Mouse (Mus musculus) Muller cell, postnatal 12 days (primary cell): ENCODE data around the gene Mgat4e.

Experiments
- DNase-seq: peaks from one replicate; pipeline ENCODE4 v3.0.0-alpha.2; 2015; ENCODE audit errors: inconsistent ontology term

The Mgat4e gene

DNA sequence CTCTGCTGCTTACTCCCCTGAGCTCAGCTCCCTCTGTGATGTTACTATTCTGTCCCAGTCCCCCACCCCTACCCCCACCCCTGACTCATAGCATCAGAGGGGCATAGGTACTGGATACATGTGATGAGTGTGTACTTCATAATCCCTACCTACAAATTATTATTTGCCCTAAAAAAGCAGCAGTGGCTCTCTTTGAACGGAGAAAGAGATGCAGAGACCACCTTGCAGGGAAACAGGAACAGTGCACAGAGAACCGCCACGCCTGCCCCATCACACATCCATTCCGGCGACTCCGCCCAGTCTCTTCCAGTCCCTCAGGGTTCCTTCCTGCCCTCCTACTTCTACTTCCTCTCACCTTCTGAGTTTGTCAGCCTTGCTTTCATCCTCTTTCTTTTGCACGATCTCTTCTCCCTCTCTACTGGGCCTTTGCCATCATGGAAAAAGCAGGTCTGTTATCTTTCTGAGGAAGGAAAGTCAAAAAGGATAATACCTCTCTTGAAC lies at the start of gene Mgat4e:
Mgat4e (minus strand) TSS at position 51 of the 501 bp plus-strand sequence.
- DNase-seq: no peak

DNA sequence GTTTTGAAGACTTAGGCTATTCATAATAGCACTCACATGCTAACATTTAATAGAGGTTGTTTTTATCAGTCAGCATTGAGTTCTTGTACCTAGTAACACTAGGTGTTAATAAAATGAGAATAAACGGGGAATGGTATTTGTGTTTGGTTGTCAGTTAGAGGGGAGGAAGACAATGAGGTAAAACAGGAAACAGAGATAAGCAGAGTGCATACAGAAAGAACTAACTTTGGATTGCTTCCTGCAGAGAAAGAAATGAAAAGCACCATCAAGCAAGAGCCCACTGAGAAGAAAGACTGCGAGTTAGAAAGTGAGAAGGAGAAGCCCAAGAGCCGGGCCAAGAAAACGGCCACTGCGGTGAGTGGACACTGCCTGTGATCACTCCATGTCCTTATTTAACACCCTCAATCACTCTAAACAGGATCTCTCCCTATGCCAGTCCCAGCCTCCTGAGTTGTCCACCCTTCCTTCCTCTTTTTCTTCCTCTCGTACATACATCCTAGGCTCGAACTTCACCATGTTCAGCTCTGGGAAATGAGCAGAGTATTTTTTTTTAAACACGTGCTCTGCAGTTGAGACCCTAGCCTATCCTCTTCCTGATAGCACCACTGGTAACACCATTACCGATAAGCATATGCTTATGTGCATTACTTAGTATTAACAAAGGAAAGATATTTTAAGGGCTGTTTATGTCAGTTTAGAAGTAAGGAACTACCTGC lies 48.0 kb upstream of the Mgat4e start:
- DNase-seq: no peak

DNA sequence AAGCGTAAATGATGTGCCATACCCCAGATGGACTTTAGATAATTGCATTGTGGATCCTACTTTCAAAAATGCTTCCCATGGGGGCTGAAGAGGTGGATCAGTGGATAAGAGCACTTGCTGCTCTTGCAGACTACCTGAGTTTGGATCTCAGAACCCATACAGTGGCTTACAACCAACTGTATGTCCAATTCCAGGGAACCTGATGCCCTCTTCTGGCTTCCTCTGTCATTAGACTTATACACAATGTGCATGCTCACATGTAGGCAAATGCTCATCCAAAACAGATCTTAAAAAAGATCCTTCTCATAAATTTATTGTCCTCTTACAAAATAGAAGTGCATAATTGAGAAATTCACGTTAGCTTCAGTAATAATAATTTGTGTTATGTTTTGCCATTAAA lies 42.3 kb upstream of the Mgat4e start:
- DNase-seq: no peak

DNA sequence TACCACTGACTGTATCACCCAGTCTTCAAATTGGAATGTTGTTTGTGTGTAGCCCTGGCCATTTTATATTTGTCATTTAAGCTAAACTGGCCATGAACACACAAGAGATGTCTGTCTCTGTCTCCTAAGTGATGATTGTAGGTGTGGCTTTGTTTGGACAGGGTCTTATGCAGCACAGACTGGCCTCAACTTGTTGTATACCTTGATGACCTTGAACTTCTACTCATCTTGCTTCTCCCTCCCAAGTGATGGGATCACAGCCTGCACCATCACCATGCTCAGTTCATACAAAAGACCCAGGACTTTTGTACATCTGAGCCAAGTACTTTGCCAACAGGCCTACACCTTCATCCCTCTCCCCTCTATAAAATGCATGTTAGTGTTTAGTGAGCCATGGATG lies 40.2 kb upstream of the Mgat4e start:
- no peak for DNase-seq

DNA sequence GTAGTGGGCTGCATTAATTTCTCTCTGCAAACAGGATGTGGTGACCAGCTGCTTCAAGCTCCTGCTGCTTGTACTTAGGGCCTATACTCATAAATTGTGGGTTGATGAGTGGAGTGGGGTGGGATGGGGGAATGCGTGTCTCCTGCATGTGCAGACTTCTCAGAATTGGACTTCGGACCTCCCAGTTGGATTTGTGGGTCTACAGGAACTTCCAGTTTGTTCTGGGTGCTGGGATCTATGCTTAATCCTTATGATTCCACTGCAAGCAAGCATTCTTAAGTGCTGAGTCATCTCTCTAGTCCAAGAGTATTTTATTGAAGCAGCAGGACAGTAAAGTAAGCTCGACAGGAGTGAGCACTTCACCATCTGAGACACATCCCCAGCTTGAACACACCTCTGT lies 34.1 kb upstream of the Mgat4e start:
- DNase-seq: peak; percentile 39

DNA sequence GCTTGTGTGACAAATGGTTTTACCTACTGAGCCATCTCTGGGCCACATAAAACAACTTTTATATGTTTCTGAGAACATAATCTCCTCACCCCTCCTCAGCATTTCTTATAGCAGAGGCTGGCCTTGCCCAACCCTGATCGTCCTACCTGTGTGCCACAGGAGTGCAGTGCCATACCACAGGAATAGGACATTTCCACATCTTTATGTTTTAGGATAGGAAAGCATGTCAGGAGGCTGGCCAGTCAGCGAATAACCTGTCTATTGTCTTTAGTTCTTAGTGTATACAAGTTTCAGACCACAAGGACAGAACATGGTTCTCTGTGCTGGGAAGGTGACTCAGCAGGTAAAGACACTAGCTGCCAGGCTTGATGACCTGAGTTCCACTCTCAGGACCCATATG lies 31.3 kb upstream of the Mgat4e start:
- no peak for DNase-seq

DNA sequence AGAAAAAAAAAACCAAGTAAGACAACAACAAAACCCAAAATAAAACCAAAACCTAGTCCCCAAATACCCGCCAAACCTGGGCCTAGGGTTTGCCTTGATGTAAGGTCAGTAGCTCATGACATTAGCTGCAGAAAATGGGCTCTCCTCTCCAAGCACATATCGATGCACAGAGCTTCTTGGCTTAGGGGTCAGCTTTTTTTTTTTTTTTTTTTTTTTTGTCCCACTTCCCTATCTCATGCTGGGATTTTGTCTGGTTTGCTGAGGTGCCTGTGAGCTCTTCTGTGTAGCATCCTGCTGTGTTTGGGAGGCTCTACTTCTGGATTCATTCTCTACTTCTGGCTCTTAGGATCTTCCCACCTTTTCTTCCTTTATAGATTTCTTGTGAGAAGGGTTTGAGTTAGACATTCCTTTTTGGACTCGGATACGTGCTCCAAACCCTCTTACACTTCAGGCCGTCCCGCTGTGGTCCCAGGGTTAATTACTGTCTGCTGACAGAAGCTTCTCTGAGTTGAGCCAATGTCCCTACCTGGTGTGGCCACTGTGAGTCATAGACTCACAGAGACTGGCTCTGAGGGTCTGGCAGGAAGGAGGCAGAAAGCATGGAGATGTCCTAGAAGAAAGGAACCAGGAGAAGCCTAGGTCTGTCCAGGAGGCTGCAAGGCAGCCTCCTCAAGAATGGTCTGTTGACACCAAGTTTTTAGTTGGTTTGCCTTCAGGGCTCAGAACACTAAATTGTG lies 28.1 kb upstream of the Mgat4e start:
- no peak for DNase-seq

DNA sequence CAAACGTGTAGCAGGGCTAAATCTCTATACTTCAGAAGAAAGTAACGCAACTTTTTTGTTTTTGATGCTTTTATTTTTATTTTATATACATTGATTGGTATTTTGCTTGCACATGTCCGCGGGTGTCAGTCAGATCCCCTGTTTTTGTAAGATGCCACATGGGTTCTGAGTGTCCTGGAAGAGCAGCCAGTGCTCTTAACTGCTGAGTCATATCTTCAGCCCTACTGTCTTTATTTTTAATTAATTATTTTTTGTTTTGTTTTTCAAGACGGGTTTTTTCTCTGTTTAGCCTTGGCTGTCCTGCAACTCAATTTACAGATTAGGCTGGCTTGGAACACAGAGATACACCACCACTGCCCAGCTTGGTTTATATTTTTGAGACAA lies 24.4 kb upstream of the Mgat4e start:
- no peak for DNase-seq

DNA sequence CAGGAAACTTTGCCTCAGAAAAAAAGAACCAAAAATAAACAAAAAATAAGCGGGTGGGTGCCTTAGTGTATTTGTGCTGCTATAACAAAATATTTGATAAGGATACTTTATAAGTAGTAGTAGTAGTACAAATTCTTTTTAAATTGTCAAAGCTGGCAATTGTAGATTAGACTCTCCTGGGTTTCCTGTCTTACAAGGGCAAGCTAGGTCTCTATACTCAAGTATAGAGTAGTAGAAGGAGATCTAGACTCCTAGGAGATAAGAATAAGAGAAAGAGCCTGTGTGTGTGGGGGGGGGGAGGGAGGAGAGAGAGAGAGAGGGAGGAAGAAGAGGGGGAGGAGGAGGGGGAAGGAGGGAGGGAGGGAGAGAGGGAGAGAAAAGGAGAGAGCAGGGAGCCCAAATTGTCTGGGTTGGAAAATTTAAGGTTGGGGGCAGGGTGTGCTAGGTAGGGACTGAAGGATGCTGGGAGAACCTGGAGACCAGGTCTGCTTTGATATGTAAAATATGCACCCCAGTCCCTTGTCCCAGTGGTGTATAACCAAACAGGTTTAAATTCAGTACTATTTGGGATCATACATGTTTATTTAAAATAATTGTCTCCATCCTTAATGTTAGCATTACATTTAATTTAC lies 23.9 kb upstream of the Mgat4e start:
- DNase-seq: no peak

DNA sequence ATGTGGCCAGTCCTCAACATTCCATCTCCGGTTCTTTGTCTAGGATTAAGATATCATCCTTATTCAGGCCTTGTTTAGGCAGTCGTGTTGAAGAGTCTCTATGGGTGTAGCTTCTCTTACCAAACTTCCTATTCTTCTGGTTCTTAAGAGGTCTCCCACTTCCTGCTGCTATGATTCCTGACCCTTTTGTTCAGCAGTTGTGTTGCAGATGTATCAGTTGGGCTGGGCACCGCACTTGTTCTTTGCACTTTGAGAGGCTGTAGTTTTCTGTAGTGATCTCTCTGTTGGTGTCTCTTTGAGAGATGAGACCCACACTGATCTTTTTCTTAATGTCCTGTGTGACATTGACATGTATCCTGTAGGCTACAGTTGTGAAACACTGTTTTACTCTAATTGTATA lies 21.1 kb upstream of the Mgat4e start:
- DNase-seq: no peak

DNA sequence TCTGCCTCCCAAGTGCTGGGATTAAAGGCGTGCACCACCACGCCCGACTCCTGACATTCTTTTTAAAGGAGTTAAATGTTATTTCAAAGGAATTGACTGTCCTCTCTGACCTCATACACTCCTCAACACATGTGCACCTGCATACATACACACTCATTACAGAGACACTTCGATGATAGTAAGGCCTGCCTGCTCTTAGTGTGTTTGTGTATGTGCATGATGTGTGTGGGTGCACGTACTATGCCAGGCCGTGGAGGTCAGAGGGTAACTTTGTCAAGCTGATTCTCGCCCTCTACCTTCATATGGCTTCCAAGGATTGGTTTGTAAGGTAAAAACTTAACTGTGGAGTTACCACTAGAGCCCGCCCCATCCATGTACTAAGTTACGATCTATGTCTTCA lies 20.7 kb upstream of the Mgat4e start:
- DNase-seq: no peak

DNA sequence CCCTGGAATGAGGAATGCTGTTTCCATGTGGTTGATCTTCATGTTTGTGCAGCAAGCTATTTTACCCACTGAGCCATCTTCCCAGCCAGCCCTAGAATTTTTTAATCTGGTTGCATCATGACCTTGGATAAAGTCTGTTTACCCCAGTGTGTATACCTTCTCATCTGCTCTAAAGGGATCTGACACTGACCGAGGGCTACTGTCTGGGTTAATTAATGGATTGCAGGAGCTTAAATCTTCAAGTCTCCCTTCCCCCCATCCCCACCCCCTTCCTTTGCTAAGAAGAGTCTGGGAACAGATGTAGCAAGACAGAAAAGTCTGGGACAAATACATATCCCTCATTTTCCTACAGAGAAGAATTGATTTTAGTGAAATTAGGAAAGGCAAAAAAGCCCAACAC lies 18.0 kb upstream of the Mgat4e start:
- no peak for DNase-seq

DNA sequence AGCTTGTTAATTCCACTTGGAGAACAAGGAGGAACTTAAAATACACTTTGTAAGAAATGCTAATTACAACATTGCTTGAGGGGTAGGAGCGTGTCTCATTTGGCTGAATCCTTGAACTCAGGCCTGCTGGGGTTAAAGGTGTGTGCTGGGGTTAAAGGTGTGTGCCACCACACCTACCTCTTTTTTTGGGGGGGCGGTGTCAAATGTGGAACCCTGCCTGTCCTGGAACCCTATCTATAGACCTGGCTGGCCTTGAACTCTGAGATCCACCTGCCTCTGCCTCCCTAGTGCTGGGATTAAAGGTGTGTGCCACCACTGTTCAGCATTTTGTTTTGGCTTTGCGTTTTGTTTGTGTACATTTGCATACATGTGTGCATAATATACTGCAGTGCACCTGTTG lies 14.2 kb upstream of the Mgat4e start:
- DNase-seq: no peak

DNA sequence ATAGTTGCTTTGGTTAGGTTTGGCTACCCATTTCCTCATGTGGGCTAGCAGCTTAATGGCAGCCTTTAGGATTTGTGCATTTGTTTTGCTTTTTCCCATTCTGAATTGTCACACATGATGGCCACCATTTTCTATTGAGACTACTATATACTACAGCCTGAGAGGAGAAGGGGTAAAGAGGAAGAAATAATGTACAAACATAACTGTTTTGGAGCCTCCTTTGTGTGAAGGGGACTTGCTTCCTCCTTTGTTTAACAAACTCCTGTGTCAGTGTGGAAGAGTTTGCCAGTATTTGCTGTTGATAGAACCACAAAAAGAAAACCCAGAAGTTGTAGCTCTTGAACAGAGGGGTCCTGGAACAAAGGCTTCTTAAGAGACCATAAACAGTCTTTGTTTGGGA lies 13.0 kb upstream of the Mgat4e start:
- peak; percentile 14 for DNase-seq

DNA sequence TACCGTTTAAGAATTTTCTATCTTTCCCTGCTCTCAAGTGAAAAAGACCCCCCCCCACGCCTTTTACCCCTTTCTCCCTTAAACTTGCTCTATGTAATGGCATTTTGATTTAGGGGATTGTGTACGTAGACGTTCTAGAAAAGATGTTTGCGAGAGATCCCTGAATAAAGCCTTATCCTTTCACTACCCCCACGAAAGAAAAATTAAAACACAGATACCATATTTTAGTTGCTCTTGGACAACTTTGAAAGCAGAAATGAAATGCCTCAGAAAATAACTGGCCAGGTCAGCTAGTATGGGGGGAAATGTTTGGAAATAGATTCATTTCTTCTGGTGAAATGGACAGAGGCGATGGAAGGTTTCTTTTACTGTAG lies 12.3 kb upstream of the Mgat4e start:
- DNase-seq: no peak

DNA sequence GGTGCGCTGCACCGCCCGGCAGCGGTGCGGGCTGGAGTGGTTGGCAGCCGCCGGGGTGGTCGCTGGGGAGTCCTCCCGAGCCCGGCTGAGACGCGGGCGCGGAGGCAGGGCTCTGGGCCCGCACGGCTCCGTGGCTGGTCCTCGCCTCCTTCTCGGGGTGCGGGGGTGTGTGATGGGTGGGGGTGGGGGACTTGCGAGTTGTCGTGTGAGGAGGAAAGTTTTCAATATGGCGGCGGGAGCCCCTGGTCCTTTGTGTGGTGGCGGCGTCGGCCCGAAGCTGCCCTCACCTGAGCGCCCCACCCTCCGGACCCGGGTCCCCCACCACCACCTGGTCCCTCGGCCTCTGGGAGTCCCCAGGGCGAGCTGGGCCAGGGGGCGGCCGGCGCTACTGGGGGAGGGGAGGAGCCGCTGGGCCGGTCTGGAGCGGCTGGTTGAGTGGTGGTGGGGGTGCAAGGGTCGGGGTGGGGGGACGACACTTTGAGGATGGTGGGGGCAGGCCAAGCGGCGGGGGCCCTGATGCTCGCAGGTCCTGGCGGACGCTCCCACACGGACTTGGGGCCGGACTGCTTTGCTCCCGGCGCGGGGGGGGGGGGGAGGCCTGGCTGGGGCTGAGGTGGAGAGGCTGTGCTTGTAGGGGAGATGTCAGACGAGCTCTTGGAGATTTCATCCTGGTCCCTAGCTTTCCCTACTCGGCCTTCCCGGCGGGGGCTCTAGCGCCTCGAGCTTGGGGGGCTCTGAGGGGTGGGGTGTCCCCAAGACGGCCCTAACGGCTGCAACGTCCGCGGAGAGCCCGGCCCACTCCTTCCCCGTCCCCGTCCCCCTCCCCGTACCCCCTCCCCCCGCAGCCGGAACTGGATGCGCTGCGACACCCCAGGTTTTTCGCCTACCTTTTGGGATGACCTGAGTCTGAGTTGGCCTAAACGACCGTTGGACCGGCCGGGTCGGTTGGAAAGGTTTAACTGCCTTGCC lies 11.6 kb upstream of the Mgat4e start:
- DNase-seq: peak; percentile 72

DNA sequence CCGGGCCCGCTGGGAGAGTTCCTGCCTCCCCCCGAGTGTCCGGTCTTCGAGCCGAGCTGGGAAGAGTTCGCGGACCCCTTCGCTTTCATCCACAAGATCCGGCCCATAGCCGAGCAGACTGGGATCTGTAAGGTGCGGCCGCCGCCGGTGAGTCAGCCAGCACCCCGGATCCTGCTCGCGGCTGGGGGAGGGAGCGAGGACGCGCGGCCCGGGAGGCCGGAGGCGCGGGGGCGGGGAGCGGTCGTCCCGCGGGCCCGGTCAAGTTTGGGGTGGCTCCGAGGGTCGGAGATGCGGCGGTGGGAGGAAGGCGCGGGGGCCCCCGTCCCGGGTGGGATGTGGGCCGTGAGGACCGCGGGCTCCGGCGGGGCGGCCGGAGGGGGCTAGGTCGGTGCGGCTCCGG lies 10.9 kb upstream of the Mgat4e start:
- DNase-seq: peak; percentile 69

DNA sequence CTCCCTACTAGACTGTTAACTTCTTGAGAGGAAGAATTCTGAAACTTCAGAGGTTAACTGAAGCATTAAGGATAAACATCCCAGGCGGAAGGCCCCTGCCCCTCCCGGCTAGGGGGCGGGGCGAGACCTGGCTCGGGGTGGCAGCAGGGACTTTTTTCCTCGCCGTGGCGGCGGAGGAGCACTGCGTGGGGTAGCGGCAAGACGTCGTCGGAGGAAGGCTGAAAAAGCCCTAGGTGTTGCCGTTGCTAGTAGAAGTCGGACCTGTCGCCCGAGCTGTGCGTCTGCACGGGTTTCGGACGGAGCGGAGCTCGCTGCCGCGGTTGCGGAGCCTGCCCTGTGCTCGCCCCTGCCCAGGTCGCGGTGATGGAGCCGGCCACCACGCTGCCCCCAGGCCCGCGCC lies 10.5 kb upstream of the Mgat4e start, which contains the start of gene Kdm5b:
Kdm5b (plus strand) TSS at position 196 of the 400 bp plus-strand sequence.
- DNase-seq: peak; percentile 83

DNA sequence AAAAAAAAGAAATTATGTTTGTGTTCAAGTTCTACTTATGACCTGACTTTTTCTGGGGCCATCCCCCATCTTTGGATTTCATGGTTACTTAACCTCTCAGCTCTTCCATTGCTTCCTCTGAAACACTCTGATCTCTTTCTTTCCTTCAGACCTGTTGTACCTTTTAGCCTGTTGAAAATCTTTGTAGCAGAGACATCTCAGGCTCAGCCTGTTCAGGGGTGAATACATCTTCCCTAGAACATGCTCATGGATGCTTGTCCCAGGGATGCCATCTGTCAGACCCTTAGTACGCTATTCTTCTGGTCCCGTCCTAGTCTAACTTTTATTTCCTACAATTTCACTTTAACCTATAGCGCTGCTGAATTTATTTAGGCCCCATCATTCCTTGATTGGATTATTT lies 9.7 kb upstream of the Mgat4e start:
- DNase-seq: no peak

DNA sequence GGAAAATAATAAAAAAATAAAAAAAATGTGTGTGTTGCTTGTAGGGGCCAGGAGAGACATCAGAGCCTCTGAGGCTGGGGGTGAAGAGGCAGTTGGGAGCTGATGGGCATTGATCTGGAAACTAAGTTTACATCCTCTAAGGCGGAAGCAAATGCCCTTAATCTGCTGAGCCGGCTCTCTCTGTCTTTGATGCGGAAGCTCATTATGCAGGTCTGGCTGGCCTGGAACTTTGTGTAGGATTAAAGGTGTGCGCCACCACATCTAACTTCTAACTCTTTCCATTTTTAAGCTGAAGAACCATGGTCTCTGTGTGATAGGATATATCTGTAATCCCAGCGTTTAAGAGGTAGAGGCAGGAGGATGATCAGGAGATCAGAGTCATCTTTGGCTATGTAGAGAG lies 9.0 kb upstream of the Mgat4e start:
- DNase-seq: no peak

DNA sequence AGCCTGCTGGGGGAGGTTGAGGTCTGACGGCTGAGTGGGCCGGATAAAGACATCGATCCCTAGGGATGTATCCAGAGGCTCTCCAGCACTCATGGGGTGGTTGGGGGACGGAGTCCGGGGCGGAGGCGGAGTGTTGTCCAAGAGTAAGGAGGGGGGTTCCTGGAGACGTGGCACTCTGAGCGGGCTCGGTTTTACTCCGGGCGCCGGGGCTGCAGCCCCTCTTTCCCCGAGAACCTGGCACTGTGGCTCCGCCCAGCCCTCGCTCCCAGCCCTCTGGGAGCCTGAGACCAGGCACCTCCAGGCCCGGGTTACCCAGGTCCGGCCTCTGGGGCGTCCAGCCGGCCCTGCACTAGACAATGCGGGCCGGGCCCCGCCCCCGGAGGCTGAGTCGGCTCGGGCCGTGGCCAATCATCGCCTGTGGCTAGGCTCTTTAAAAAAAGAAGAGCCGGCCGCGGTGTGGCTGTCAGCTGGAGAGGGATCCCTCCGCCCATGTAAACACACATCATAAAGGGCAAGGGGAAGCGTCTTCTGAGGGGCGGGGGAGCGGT lies 7.3 kb upstream of the Mgat4e start:
- peak; percentile 99 for DNase-seq
